Mouse (Mus musculus): ENCODE measurements at regions not wholly inside any gene's neighbourhood (a gene's known extent, or its start where the extent isn't known, plus 50 kb on each side); places are given as distances from the start of the nearest gene placed in this dataset.

DNA sequence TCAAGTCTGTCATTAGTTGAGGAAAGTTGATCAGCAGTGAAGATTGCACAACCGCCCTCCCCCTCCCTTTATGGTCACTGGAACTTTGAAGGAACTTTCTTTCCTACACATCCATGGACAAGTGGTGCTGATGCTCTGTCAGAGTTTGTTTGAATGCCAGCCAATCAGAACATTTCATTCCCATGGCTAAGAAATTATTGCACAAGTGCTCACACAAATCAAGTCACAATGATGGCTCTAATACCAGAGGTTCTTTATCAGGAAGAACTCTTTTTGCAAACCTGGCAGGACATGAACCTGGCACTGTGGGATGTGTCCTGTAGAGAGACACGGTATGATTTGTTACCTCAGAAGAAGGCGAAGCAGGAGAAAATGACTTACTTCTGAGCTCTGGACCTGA is 54.3 kb upstream of the Spry2 start:
- in situ Hi-C loops (cut with MboI; ENCODE audit: unreplicated experiment in 2 of 2), result no loop called here

DNA sequence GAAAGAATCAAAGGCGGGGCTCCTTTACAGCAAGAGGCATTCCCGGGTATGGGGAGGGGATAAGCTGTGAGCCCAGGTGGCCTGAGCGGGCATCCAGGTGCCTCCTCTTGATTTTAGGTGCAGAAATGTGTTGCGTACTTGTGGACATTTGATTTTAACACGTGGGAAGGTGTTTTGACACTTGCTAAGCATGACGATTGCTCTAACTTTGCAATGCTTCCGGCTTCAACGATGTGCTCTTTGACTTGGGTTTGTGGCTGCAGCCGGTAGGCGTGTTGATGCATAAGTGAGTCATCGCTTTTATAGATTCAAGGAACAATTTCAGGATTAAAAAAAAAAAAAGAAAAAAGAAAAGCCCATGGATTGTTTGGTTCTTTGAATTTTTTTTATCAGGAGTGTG is 58.5 kb upstream of the Spry2 start:
- in situ Hi-C loops (cut with MboI; ENCODE audit: unreplicated experiment in 2 of 2), result no loop called here

DNA sequence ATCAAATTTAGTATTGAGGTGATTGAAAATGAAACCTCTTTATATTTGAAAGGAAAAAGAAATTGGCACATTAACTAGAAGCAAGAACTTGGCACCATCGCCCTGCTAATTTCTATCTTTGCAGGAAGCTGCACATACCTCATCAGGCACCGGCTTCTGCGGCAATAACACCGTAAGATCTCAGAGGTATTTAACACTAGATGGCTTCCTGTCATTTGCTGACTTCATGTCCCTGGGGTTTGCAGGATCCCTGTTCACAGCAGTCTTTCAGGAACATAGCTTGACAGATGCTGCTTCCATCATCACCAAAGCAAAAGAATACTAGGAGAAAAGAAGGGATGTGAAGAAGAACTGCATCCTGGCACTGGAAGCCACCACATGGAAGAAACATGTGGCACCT is 60.2 kb upstream of the Spry2 start:
- in situ Hi-C loops (cut with MboI; ENCODE audit: unreplicated experiment in 2 of 2), result no loop called here

GRCm38 (mm10) chr14:105958005-105958404 is 61.4 kb upstream of the Spry2 start:
- in situ Hi-C loops (cut with MboI; ENCODE audit: unreplicated experiment in 2 of 2), result no loop called here

DNA sequence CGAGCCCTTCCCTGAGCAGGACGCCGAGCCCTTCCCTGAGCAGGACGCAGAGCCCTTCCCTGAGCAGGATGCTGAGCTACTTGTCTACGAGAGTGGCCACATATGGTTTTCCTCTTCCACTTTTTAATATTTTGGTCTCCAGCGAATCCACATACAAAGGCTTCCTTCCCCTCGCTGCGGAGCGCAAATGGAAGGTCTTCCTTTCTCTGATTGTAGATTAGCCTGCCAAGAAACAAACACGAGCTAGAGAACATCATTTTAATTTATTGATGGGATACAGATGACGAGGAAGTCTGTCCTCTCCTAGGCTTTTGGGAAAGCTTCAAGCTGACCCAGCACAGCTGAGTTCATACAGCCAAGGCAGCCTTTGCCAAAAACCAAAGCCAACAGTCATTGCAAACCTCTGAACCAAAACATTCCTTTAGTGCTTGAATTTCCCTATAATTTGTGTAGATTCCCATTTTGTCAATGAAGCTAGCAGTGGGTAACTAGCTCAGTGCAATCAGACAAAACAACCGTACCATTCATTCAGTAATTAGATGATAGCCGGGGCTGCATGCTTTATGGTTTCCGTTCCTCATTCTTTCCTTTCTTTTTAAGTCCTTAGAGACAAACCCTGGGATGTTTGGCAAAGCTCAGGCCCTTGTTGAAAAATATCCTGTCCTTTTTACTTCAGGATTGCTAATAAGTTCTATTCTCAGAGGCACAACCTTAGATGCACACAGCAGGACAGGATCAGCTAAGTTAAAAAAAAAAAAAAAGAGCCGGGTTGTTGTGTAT is 83.1 kb upstream of the Spry2 start:
- in situ Hi-C loops (cut with MboI; ENCODE audit: unreplicated experiment in 2 of 2), result no loop called here

- in situ Hi-C loops (cut with MboI; ENCODE audit: unreplicated experiment in 2 of 2), result no loop called here
Observed at GRCm38 (mm10) chr14:105980324-105980680, 83.7 kb upstream of the Spry2 start.

DNA sequence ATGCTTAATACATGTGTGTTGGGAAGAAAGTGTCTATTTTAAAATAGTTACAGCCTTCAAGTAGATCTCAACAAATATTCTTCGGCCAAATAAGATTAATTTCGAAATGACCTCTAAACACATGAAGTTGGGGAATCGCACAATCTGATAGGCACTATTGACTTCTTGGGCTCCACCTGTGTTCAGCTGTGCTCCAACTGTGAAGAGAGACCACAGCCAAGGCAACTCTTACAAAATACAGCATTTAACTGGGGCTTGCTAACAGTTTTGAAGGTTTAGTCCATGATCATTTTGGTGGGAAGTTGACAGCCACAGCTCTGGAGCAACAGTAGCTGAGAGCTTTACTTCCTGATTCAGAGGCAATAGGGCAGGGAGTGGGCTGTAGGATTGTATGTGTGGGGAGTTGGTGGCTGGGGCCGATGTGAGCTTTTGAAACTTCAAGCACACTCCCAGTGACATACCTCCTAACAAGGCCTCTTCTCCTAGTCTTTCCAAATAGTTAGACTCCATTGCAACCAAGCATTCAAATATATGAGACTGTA is 90.8 kb upstream of the Spry2 start:
- in situ Hi-C loops (cut with MboI; ENCODE audit: unreplicated experiment in 2 of 2), result no loop called here

- in situ Hi-C loops (cut with MboI; ENCODE audit: unreplicated experiment in 2 of 2), result no loop called here
Observed at GRCm38 (mm10) chr14:105988738-105989137, 92.1 kb upstream of the Spry2 start.

DNA sequence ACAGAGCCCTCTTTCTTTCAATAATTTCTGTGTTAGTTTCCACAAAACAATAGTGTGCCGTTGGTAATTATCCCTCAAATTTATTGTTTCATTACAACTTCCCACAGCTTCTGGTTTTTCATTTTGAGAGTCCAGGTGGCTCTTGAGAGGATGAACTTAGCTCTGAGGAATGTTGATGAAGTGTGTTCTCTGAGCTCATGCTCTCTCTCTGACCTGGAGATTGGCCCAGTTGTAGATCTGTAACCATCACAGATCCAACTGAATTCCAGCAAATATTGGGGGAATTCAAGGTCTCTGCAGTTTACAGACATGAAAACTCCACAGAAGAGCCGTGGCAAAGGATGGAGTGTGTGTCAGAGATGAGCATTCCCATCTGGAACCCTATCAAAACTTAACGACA is 96.5 kb upstream of the Spry2 start:
- in situ Hi-C loops (cut with MboI; ENCODE audit: unreplicated experiment in 2 of 2), result no loop called here

GRCm38 (mm10) chr14:105999801-106000200 is 103.2 kb upstream of the Spry2 start:
- in situ Hi-C loops (cut with MboI; ENCODE audit: unreplicated experiment in 2 of 2), result no loop called here

GRCm38 (mm10) chr14:106007769-106008168 is 98.2 kb upstream of the Trim52 start:
- in situ Hi-C loops (cut with MboI; ENCODE audit: unreplicated experiment in 2 of 2), result no loop called here

DNA sequence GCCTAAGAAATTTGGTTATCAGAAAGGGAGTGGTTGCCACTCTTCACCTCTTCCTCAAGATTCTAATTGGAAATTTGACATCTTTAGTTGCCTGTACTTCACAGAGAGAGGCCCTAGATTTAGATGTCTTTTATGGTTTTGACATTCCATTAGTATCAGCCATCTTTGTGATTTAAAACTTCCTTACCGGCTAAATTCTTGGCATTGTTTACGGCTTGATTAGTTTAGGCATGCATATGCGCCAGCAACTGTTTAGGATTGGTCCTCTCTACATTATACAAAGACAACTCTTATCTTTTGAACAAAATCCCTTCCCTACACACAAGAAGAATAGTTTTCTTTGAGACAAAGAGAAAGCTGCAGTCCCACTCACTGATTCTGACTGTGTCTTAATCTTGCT is 97.0 kb upstream of the Trim52 start:
- in situ Hi-C loops (cut with MboI; ENCODE audit: unreplicated experiment in 2 of 2), result no loop called here

DNA sequence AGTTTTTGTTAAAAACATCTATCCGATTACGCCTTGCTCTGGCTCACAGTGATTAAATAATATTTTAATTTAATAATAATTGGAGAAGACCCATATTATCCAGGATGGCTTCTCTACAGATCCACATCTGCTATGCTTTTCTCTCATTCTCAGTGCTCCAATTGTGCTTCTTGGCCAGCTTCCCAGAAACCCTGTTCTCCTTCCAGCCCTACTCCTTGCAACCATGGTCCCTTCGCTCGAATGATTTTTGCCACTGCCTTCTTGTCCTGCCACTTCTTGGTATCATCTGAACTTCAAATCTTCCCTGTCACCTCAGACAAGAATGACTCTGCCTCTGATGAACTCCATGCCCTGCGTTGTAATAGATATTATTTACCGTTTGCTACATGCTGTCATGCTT is 95.0 kb upstream of the Trim52 start:
- in situ Hi-C loops (cut with MboI; ENCODE audit: unreplicated experiment in 2 of 2), result no loop called here

- in situ Hi-C loops (cut with MboI; ENCODE audit: unreplicated experiment in 2 of 2), result no loop called here
Observed at GRCm38 (mm10) chr14:106011991-106012427, 94.0 kb upstream of the Trim52 start.

GRCm38 (mm10) chr14:106022806-106023205 is 83.2 kb upstream of the Trim52 start:
- in situ Hi-C loops (cut with MboI; ENCODE audit: unreplicated experiment in 2 of 2), result no loop called here

- in situ Hi-C loops (cut with MboI; ENCODE audit: unreplicated experiment in 2 of 2), result no loop called here
Observed at GRCm38 (mm10) chr14:106026815-106027214, 79.2 kb upstream of the Trim52 start.

DNA sequence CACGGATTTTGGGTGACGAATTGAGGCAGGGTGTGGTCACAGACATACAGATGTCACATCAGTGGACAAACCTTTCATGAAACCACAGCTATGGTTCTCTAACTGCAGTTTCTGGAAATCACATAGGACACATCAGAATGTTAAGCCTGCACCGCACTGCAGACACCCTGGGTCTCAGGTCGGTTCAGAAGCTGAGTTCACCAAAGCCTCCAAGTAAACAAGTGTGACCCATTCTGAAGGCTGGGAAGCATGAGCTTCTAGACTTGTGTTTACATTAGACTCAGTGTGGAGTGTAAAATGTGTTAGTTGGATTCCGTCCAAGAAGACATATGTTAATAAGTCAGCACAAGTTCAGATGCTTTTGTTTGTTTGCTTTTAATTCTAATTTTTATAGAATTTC is 78.3 kb upstream of the Trim52 start:
- in situ Hi-C loops (cut with MboI; ENCODE audit: unreplicated experiment in 2 of 2), result no loop called here

DNA sequence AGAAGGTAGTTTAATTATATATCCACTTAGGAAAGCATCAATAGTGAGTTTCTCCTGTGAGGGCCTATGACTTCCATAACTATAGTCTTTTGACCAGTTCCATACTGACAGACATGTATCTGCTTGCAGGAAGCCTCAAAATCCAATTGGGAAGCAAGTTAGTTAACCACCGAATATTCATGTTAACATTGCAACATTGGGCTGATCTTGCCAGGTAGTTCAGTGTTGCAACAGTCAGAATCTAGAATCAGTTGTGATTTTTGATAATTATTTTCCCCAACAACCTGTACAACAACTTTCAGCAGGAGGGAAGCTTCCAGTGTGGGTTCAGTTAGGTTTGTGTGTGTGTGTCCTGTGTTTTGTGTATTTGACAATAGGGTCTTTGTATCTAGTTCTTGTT is 74.9 kb upstream of the Trim52 start:
- in situ Hi-C loops (cut with MboI; ENCODE audit: unreplicated experiment in 2 of 2), result no loop called here

DNA sequence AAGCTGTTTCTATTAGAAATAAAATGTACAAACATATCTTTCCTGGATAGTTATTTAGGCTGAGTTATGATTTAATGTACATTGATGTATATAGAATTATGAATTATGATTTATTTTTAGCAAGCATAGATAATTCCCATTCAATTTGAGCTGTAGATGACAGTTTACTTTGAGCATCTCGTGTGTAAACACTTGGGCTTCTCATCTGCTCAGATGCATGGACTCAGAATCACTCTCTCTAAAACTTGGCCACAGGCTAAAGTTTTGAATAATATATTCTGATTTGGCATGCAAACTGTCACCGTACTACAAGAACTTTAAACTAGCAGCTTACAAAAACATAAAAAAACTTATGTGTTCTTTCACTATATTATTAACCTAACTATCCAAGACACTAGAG is 72.2 kb upstream of the Trim52 start:
- in situ Hi-C loops (cut with MboI; ENCODE audit: unreplicated experiment in 2 of 2), result no loop called here

DNA sequence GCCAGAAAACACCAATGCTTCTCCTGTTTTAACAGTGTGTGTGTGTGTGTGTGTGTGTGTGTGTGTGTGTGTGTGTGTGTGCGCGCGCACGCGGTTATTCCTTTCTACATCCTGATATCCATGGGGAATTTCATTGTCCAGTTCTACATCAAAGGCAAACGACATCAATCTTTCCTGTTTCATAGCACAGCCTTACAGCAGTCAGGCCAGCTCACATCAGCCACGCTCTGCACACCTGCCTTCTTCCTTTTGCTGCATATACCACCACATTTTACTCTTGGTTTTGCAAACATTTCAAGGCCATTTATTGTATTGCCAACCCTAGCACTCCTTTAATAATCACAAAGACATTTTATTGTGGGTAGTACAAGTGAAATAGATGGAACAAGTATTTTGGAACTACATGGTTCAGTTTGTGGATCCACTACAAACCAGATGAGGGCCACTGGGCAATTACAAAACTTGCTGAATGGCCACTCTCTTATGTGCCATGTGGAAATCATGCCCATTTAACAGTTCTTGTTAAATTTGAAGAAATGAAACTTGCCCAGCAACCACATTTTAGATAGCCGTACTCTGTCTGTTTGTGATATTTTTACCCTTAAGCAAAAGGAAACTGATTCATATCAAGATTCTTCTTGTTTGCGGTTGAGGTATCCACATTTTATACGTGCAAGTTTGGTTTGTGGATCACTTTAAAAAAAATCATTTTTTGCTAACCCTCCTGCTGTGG is 70.9 kb upstream of the Trim52 start:
- in situ Hi-C loops (cut with MboI; ENCODE audit: unreplicated experiment in 2 of 2), result no loop called here

GRCm38 (mm10) chr14:106044274-106044673 is 61.7 kb upstream of the Trim52 start:
- in situ Hi-C loops (cut with MboI; ENCODE audit: unreplicated experiment in 2 of 2), result loop anchor here in 1 of 2 experiments (10.0 kb wide), 1 partner anchor 61 kb away; the partner anchor contains the start of gene Trim52

- in situ Hi-C loops (cut with MboI; ENCODE audit: unreplicated experiment in 2 of 2), result no loop called here
Observed at GRCm38 (mm10) chr14:106050231-106050630, 55.8 kb upstream of the Trim52 start.

Measured in v-Abl transformed pro-B cells (cell line).